Mouse (Mus musculus): ENCODE results near the gene Itgam.
"Not testable (repeated sequence)": the region's sequence is repeated elsewhere in the genome, so short reads cannot be mapped to it uniquely, and the experiment has no call there.

Gene Itgam

GRCm38 (mm10) chr7:128132148-128132547 is 69.7 kb downstream of the Itgam start:
- DNase-seq (ENCODE audit: low read depth), result no peak

- peak; percentile 54 for DNase-seq (ENCODE audit: low read depth)
These were observed 71.2 kb downstream of the Itgam start for GRCm38 (mm10) chr7:128133596-128133995.

- no peak for DNase-seq (ENCODE audit: low read depth)
These were observed 74.5 kb downstream of the Itgam start for GRCm38 (mm10) chr7:128136927-128137326.

- no peak for DNase-seq (ENCODE audit: low read depth)
These were observed 77.2 kb downstream of the Itgam start for GRCm38 (mm10) chr7:128139611-128140010.

GRCm38 (mm10) chr7:128150970-128151369 is 88.5 kb downstream of the Itgam start:
- DNase-seq (ENCODE audit: low read depth), result no peak

GRCm38 (mm10) chr7:128154076-128154475 is 91.6 kb downstream of the Itgam start, which contains the start of gene Itgad:
Itgad (plus strand) TSS chr7:128154376.
- DNase-seq (ENCODE audit: low read depth), result no peak

- no peak for DNase-seq (ENCODE audit: low read depth)
These were observed 92.5 kb downstream of the Itgam start for GRCm38 (mm10) chr7:128154924-128155323.

GRCm38 (mm10) chr7:128158688-128159354 is 96.4 kb downstream of the Itgam start:
- DNase-seq (ENCODE audit: low read depth), result not testable (repeated sequence)

GRCm38 (mm10) chr7:128164001-128164400 is 101.6 kb downstream of the Itgam start:
- DNase-seq (ENCODE audit: low read depth), result no peak

GRCm38 (mm10) chr7:128166391-128166790 is 104.0 kb downstream of the Itgam start:
- no peak for DNase-seq (ENCODE audit: low read depth)
